Comparison of ENCODE assay signal across 20 mouse cellular contexts in genomic region chr10:117898391-117898790, GRCm38 (mm10). TPM values are rescaled to one million over a fixed set of nuclear protein-coding genes. Genes with fewer than 3 reads are reported as not detected.
DNase-seq lines count a peak whose midpoint lies in the region; ATAC-seq and TF ChIP-seq lines count a peak whose summit lies in the region.
"Had no signal": no experiment of that assay in that cellular context is flagged by ENCODE, and none has a peak within 500 bp of the region (broad histone marks: within the 10 kb centered on the region; RNA-seq: fewer than 3 reads in every experiment).

No protein-coding gene starts in this region.

- no peak for DNase-seq in liver, adult 2 months (ENCODE audit: extremely low read depth, low read depth, low spot score)
- no peak for DNase-seq in liver, postnatal 0 days
- DNase-seq in CD4-positive, CD25-positive, alpha-beta regulatory T cell, adult 2 months (ENCODE audit: low read depth, low spot score) = peak; percentile 42
- DNase-seq in induced T-regulatory cell, adult 2 months (ENCODE audit: low read depth) = peak; percentile 80
- DNase-seq in adrenal gland, postnatal 25 days = no peak
- no peak for DNase-seq in adrenal gland, adult 18-20 months (ENCODE audit: low spot score in 2 of 2)
- no peak for DNase-seq in gastrocnemius, postnatal 25 days
- DNase-seq: adrenal gland, adult 2 months; adrenal gland, postnatal 36 days; cerebellum, adult 11 months; cerebellum, adult 8-10 months; cerebellum, postnatal 14 days; embryo, embryonic 11 days; gastrocnemius, postnatal 10 days had no signal

- no peak for TF ChIP-seq CTCF in liver, adult 2 months (IDR thresholded peaks at IDR 0.05; ENCODE audit: low read depth, low read length)
- no peak for TF ChIP-seq CTCF in liver, postnatal 0 days (IDR thresholded peaks at IDR 0.05; ENCODE audit: low read depth)

- H3K4me2 ChIP-seq in liver, postnatal 0 days (ENCODE audit: low read depth, low read length) = no peak overlapping the region
- H3K4me2 ChIP-seq: embryonic facial prominence, embryonic 15.5 days; forebrain, embryonic 15.5 days; heart, embryonic 12.5 days; hindbrain, embryonic 15.5 days had no signal

- ATAC-seq in liver, postnatal 0 days = no peak
- ATAC-seq: forebrain, embryonic 15.5 days had no signal

- no peaks in the 10 kb centered on the region for H3K36me3 ChIP-seq in liver, adult 2 months (ENCODE audit: control insufficient read depth, insufficient read depth, low read length)
- H3K36me3 ChIP-seq in liver, postnatal 0 days (replicated peaks; ENCODE audit: insufficient read depth, low read length) = no peaks in the 10 kb centered on the region
- H3K36me3 ChIP-seq: embryonic facial prominence, embryonic 15.5 days; forebrain, embryonic 15.5 days; G1E; heart, embryonic 12.5 days; hindbrain, embryonic 15.5 days had no signal

- peaks cover 8% of the 10 kb centered on the region; the same call in 1 of the 2 replicates for H3K4me1 ChIP-seq in liver, adult 2 months (ENCODE audit: control insufficient read depth, insufficient read depth, low read length)
- H3K4me1 ChIP-seq in liver, postnatal 0 days (ENCODE audit: insufficient read depth) = peaks cover 13% of the 10 kb centered on the region; the same call in 1 of the 2 replicates
- H3K4me1 ChIP-seq: forebrain, embryonic 15.5 days; hindbrain, embryonic 15.5 days had no signal

- no peaks in the 10 kb centered on the region for H3K27me3 ChIP-seq in liver, adult 2 months (ENCODE audit: control insufficient read depth, insufficient read depth, low read length)
- no peaks in the 10 kb centered on the region for H3K27me3 ChIP-seq in liver, postnatal 0 days (ENCODE audit: insufficient read depth, low read length)
- H3K27me3 ChIP-seq: embryonic facial prominence, embryonic 15.5 days; forebrain, embryonic 15.5 days; heart, embryonic 12.5 days; hindbrain, embryonic 15.5 days had no signal

- no peak for TF ChIP-seq POLR2A in liver, adult 2 months (IDR thresholded peaks at IDR 0.05; ENCODE audit: extremely low read depth, insufficient read depth, low read length)

- 95% methylated on average over 3 of the region's 3 CpGs for WGBS in liver, adult 2 months
- WGBS in liver, postnatal 0 days (ENCODE audit: insufficient replicate concordance) = 75% methylated on average over 3 of the region's 3 CpGs

- H3K9ac ChIP-seq in liver, adult 2 months (ENCODE audit: low read depth, low read length) = no peak overlapping the region
- no peak overlapping the region for H3K9ac ChIP-seq in liver, postnatal 0 days (replicated peaks)
- H3K9ac ChIP-seq: embryonic facial prominence, embryonic 15.5 days; forebrain, embryonic 15.5 days; heart, embryonic 12.5 days; hindbrain, embryonic 15.5 days had no signal

- H3K27ac ChIP-seq in liver, adult 2 months (replicated peaks; ENCODE audit: insufficient read depth, low read depth, low read length) = peak overlapping the region; percentile 69; the same call in 1 of the 2 replicates
- no peak overlapping the region for H3K27ac ChIP-seq in liver, postnatal 0 days (ENCODE audit: low read depth)
- H3K27ac ChIP-seq: embryonic facial prominence, embryonic 15.5 days; forebrain, embryonic 15.5 days; hindbrain, embryonic 15.5 days had no signal

- no peak for TF ChIP-seq EP300 in liver, postnatal 0 days (IDR thresholded peaks at IDR 0.05; ENCODE audit: low read depth)

- H3K9me3 ChIP-seq in liver, postnatal 0 days (ENCODE audit: low read length) = no peaks in the 10 kb centered on the region
- H3K9me3 ChIP-seq: embryonic facial prominence, embryonic 15.5 days; forebrain, embryonic 15.5 days; G1E; heart, embryonic 12.5 days; hindbrain, embryonic 15.5 days had no signal

- H3K79me2 ChIP-seq in liver, adult 2 months (ENCODE audit: control insufficient read depth, insufficient read depth, low read length) = no peaks in the 10 kb centered on the region

- H3K4me3 ChIP-seq in liver, adult 2 months (ENCODE audit: insufficient read depth, low read depth, low read length) = no peak overlapping the region
- no peak overlapping the region for H3K4me3 ChIP-seq in liver, postnatal 0 days (ENCODE audit: low read depth, low read length)
- H3K4me3 ChIP-seq: embryonic facial prominence, embryonic 15.5 days; erythroblast, embryonic 14.5 days; forebrain, embryonic 15.5 days; heart, embryonic 12.5 days; hindbrain, embryonic 15.5 days had no signal

RNA-seq across cellular contexts. Expression of gene Rap1b, which starts 52.6 kb away (rescaled TPM):
- 44.6 and 47.7 TPM in 2 replicates for total RNA-seq in liver, adult 2 months (2014; rRNA removed)
- 12.5 and 14.5 TPM in 2 replicates for polyA plus RNA-seq in liver, adult 2 months (2012; rRNA removed)
- 103 and 105 TPM in 2 replicates for polyA plus RNA-seq in liver, postnatal 0 days (2015; fragmentation: Nextera tagmentation; extraction: Ambion mirVana)
- 128 and 129 TPM in 2 replicates for total RNA-seq in adrenal gland, postnatal 25 days (2021)
- total RNA-seq in adrenal gland, adult 18-20 months (2021) = 100 to 1,000 TPM; 116 to 128 TPM
- total RNA-seq in gastrocnemius, postnatal 25 days (2021) = 10 to 100 TPM; 22.8 to 24.2 TPM

Comparison
In these comparisons a context has a peak if more than half of its experiments do, and no peak if none do; other contexts are left out.
1. DNase-seq: peak in CD4-positive, CD25-positive, alpha-beta regulatory T cell, adult 2 months (single experiment) and induced T-regulatory cell, adult 2 months (single experiment); none in liver, adult 2 months (single experiment), liver, postnatal 0 days (single experiment), adrenal gland, postnatal 25 days (single experiment), adrenal gland, adult 18-20 months (0 of 2) and gastrocnemius, postnatal 25 days (single experiment).